Mouse (Mus musculus): ENCODE measurements around the gene Gm44790. TPM values are rescaled to one million over a fixed set of nuclear protein-coding genes. Genes with fewer than 3 reads are reported as not detected.

Gene Gm44790
- not detected in 2 replicates for polyA plus RNA-seq (2015; fragmentation: Nextera tagmentation; extraction: Ambion mirVana)

DNA sequence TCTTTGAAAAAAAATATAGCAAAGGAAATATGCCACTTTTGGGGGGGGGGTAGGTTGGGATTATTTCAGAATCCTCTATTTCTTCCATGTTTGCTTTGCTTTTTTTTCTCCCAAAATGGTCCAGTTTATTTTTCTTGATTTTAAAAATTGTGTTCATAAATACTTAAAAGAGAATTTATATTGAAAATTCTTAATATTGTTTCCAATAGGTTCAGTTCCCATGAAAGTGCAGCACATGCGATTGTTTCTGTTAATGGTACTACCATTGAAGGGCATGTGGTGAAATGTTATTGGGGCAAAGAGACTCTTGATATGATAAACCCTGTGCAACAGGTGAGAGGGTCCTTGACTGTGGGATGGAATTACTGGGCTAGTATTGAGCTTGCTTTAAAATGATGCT is at the start of gene Gm44790:
Gene Gm44790, plus strand, starts transcription at position 301 of the 400 bp plus-strand sequence.

DNA sequence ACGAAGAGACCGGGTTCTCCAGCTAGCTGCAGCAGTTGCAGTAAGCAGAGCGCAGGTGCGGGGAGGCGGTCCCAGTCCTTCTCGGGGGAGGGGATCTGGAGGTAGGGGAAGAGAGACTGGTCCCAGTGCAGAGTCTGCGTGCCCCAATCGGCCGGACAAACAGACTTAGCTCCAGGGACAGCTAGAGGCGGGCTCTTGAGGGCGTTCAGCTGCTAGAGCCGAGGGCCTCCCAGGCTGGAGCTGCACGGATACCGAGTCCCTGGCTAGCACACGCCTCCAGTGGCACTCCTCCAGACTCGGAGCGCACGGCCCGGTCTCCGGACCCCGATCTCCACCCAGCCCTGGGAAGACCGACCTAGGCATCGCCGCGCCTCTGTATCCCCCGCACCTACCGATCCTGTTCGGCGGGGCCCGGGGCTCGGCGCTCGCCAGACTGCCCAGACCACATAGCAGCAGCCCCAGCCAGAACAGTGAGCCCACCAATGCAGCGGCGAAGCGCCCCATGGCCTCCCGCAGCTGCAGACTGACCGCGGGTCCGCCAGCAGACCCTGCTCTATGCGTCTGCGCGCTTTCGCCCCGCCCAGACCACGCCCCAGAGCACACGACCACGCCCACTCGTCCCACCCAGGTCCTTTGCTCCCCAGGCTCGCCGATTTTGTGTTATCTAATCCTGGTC is 29.7 kb upstream of the Gm44790 start, which contains the start of gene Pcyox1:
Gene Pcyox1, minus strand, starts transcription at position 574 of the 676 bp plus-strand sequence.

GRCm38 (mm10) chr6:86404100-86404861 is 22.2 kb upstream of the Gm44790 start, which contains the start of gene Tia1:
TSS of gene Tia1 (plus strand) at chr6:86404219.

DNA sequence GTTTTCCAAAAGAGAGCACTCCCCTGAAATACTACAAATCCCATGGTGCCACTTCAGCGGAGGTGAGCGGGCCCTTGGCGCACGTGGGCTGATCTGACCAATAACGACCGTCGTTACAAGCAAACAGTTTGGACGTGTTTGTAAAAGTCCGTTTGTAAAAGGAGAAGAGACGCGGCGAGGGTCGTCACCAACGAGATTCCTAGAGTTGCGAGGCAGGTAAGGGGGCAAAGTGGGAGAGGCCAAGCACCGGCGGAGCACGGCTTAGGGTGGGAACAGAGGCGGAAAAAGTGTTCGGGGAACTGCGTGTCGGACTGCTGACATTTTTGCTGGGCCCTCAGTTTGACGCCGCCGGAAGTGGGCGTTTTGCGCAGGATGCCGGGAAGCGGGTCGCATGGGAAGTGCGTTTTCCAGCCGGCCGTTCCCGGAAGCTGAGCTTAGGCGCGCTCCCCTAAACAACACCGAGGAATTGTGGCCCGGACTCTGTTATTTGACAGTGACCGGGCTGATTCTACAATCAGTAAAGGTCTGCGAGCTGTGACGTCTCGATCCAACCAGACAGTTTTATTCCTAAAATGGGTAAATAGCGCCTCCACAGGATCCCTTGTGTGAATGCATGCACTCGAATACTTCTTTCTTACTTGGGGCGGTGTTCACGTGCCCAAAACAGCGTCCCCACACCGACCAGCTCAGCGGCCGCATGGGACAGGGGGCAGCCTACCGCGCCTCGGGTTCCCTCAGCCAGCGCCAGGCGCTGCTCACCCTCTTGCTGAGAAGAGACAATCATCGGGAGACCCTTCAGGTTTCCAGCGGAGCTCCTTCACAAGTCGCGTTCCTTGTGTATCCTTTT is 12.0 kb downstream of the Gm44790 start, which contains the start of gene C87436:
Gene C87436, plus strand, starts transcription at position 103 of the 847 bp plus-strand sequence.

Other genes starting within 250 kb of the Gm44790 start
- gene Tgfa, start 231.4 kb upstream of the Gm44790 start, polyA plus RNA-seq (2015; fragmentation: Nextera tagmentation; extraction: Ambion mirVana), result 0.46 and 0.51 TPM in 2 replicates
- 127 and 141 TPM in 2 replicates for gene Fam136a, start 61.0 kb upstream of the Gm44790 start, polyA plus RNA-seq (2015; fragmentation: Nextera tagmentation; extraction: Ambion mirVana)
- 160 and 173 TPM in 2 replicates for gene Snrpg, start 55.4 kb upstream of the Gm44790 start, polyA plus RNA-seq (2015; fragmentation: Nextera tagmentation; extraction: Ambion mirVana)
- 39.2 and 44.9 TPM in 2 replicates for gene Pcyox1, start 29.5 kb upstream of the Gm44790 start, polyA plus RNA-seq (2015; fragmentation: Nextera tagmentation; extraction: Ambion mirVana)
- 47.2 and 47.5 TPM in 2 replicates for gene Tia1, start 22.4 kb upstream of the Gm44790 start, polyA plus RNA-seq (2015; fragmentation: Nextera tagmentation; extraction: Ambion mirVana)
- gene C87436, start 11.7 kb downstream of the Gm44790 start, polyA plus RNA-seq (2015; fragmentation: Nextera tagmentation; extraction: Ambion mirVana), result 12.4 and 13.8 TPM in 2 replicates
- gene Pcbp1, start 99.7 kb downstream of the Gm44790 start, polyA plus RNA-seq (2015; fragmentation: Nextera tagmentation; extraction: Ambion mirVana), result 313 and 350 TPM in 2 replicates
- 0.45 and 66.0 TPM in 2 replicates for gene Asprv1, start 201.5 kb downstream of the Gm44790 start, polyA plus RNA-seq (2015; fragmentation: Nextera tagmentation; extraction: Ambion mirVana)
- 3.4 and 4.3 TPM in 2 replicates for gene Mxd1, start 242.5 kb downstream of the Gm44790 start, polyA plus RNA-seq (2015; fragmentation: Nextera tagmentation; extraction: Ambion mirVana)

Measured in skeletal muscle tissue, postnatal 0 days (tissue).